Comparison of ENCODE assay signal across 8 mouse cellular contexts in the genomic region with DNA sequence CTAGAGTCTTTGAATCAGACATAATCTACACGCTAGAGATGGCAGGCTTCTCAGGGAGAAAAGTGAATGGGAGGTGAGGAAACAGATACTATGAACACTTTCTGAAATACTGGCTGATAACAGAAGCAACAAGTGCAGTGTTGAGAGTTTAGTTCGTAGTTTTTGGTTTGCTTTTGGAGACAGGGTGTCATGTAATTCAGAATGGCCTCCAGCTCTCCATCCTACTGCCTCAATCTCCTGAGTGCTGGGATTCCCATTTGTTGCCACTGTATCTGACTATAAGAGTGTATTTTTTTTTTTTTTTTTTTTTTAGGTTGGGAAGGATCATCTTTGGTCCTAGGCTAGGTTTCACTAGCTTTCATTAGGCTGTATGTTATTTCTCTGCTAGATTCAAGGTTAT. TPM values are rescaled to one million over a fixed set of nuclear protein-coding genes. Genes with fewer than 3 reads are reported as not detected.
A peak's percentile ranks its signal among the peaks of the same experiment; 100 is the strongest.
DNase-seq lines count a peak whose midpoint lies in the region; ATAC-seq and TF ChIP-seq lines count a peak whose summit lies in the region.

No protein-coding gene starts in this region.

- peaks cover 41% of the 10 kb centered on the region for H3K4me1 ChIP-seq in kidney, embryonic 16.5 days (ENCODE audit: insufficient read depth, low read length)
- peaks cover 21% of the 10 kb centered on the region for H3K4me1 ChIP-seq in embryonic facial prominence, embryonic 14.5 days (ENCODE audit: control insufficient read depth, insufficient read depth, low read length)
- H3K4me1 ChIP-seq in hindbrain, embryonic 14.5 days (replicated peaks; ENCODE audit: control insufficient read depth, insufficient read depth, low read length) = peaks cover 16% of the 10 kb centered on the region
- H3K4me1 ChIP-seq in midbrain, embryonic 14.5 days (ENCODE audit: control insufficient read depth, insufficient read depth, low read length) = peaks cover 17% of the 10 kb centered on the region; the same call in 1 of the 2 replicates

- peak overlapping the region; percentile 72 for H3K4me3 ChIP-seq in kidney, embryonic 16.5 days (ENCODE audit: low read length)
- peak overlapping the region; percentile 84 for H3K4me3 ChIP-seq in embryonic facial prominence, embryonic 14.5 days (ENCODE audit: low read depth, low read length)
- H3K4me3 ChIP-seq in hindbrain, embryonic 14.5 days (replicated peaks; ENCODE audit: low read length) = peak overlapping the region; percentile 65
- H3K4me3 ChIP-seq in midbrain, embryonic 14.5 days (replicated peaks; ENCODE audit: low read depth, low read length) = 0 out of 2 replicates have a peak overlapping the region, but pooled peaks have one; percentile 75
- H3K4me3 ChIP-seq in left cerebral cortex, adult 2 months = no peak overlapping the region

- H3K27ac ChIP-seq in kidney, embryonic 16.5 days (ENCODE audit: low read length) = peak overlapping the region; percentile 95
- peak overlapping the region; percentile 84 for H3K27ac ChIP-seq in embryonic facial prominence, embryonic 14.5 days (replicated peaks; ENCODE audit: low read depth, low read length)
- no peak overlapping the region for H3K27ac ChIP-seq in hindbrain, embryonic 14.5 days
- no peak overlapping the region for H3K27ac ChIP-seq in midbrain, embryonic 14.5 days (replicated peaks; ENCODE audit: low read depth, low read length)
- no peak overlapping the region for H3K27ac ChIP-seq in left cerebral cortex, adult 2 months

- no peak for ATAC-seq in kidney, embryonic 16.5 days (ENCODE audit: low FRiP score, low TSS enrichment)
- ATAC-seq in embryonic facial prominence, embryonic 14.5 days (ENCODE audit: low read depth) = no peak
- ATAC-seq in hindbrain, embryonic 14.5 days (ENCODE audit: low FRiP score) = no peak
- no peak for ATAC-seq in midbrain, embryonic 14.5 days (ENCODE audit: low FRiP score, low TSS enrichment)

- 78% methylated on average over 2 of the region's 2 CpGs for WGBS in kidney, embryonic 16.5 days
- whole genome bisulfite sequencing in embryonic facial prominence, embryonic 14.5 days = 57% methylated on average over 2 of the region's 2 CpGs
- WGBS in hindbrain, embryonic 14.5 days = 82% methylated on average over 2 of the region's 2 CpGs
- WGBS in midbrain, embryonic 14.5 days = 93% methylated on average over 2 of the region's 2 CpGs

- DNase-seq in kidney, postnatal 10 days = no peak
- DNase-seq in embryonic facial prominence, embryonic 14.5 days (ENCODE audit: low spot score) = no peak
- DNase-seq in hindbrain, embryonic 14.5 days (ENCODE audit: low spot score) = no peak
- DNase-seq in midbrain, embryonic 14.5 days = no peak
- no peak for DNase-seq in layer of hippocampus, postnatal 14 days (ENCODE audit: low spot score in 2 of 2)
- no peak for DNase-seq in left cerebral cortex, adult 2 months (ENCODE audit: extremely low spot score in 1 of 2, low spot score in 2 of 2)
- no peak for DNase-seq in cerebellum, postnatal 10 days

- H3K9me3 ChIP-seq in kidney, embryonic 16.5 days (ENCODE audit: low read length) = no peaks in the 10 kb centered on the region
- H3K9me3 ChIP-seq in embryonic facial prominence, embryonic 14.5 days (ENCODE audit: control insufficient read depth, low read length) = no peaks in the 10 kb centered on the region
- H3K9me3 ChIP-seq in hindbrain, embryonic 14.5 days (ENCODE audit: control insufficient read depth, low read length) = no peaks in the 10 kb centered on the region
- H3K9me3 ChIP-seq in midbrain, embryonic 14.5 days (ENCODE audit: control insufficient read depth, low read length) = no peaks in the 10 kb centered on the region

- H3K27me3 ChIP-seq in kidney, embryonic 16.5 days (ENCODE audit: insufficient read depth, low read length) = no peaks in the 10 kb centered on the region
- no peaks in the 10 kb centered on the region for H3K27me3 ChIP-seq in embryonic facial prominence, embryonic 14.5 days (replicated peaks; ENCODE audit: control insufficient read depth, insufficient read depth, low read length)
- H3K27me3 ChIP-seq in hindbrain, embryonic 14.5 days (ENCODE audit: control insufficient read depth, insufficient read depth, low read length) = no peaks in the 10 kb centered on the region
- no peaks in the 10 kb centered on the region for H3K27me3 ChIP-seq in midbrain, embryonic 14.5 days (ENCODE audit: control insufficient read depth, insufficient read depth, low read length)

- no peak for TF ChIP-seq CTCF in left cerebral cortex, adult 2 months (IDR thresholded peaks at IDR 0.05)

- H3K4me2 ChIP-seq in kidney, embryonic 16.5 days (replicated peaks; ENCODE audit: low read depth, low read length) = peak overlapping the region; percentile 79
- peak overlapping the region; percentile 73 for H3K4me2 ChIP-seq in embryonic facial prominence, embryonic 14.5 days (ENCODE audit: low read depth, low read length)
- H3K4me2 ChIP-seq in hindbrain, embryonic 14.5 days (replicated peaks) = peak overlapping the region; percentile 90
- H3K4me2 ChIP-seq in midbrain, embryonic 14.5 days (ENCODE audit: low read length) = peak overlapping the region; percentile 94

- intact Hi-C loops in left cerebral cortex, adult 2 months (cut with DNase I) = loop anchor here (5.0 to 10.0 kb wide), 2 partner anchors 96 to 333 kb away; partner anchors contain the start of genes Arfip2, Cnga4, Fam160a2 and Gm45799

- H3K9ac ChIP-seq in kidney, embryonic 16.5 days (replicated peaks; ENCODE audit: low read length) = peak overlapping the region; percentile 53; the same call in 1 of the 2 replicates
- H3K9ac ChIP-seq in embryonic facial prominence, embryonic 14.5 days (ENCODE audit: low read depth, low read length) = peak overlapping the region; percentile 32; the same call in 1 of the 2 replicates
- H3K9ac ChIP-seq in hindbrain, embryonic 14.5 days = peak overlapping the region; percentile 91; the same call in 1 of the 2 replicates
- H3K9ac ChIP-seq in midbrain, embryonic 14.5 days (replicated peaks; ENCODE audit: low read length) = no peak overlapping the region

- peaks cover 45% of the 10 kb centered on the region for H3K36me3 ChIP-seq in kidney, embryonic 16.5 days (ENCODE audit: insufficient read depth, low read length)
- H3K36me3 ChIP-seq in embryonic facial prominence, embryonic 14.5 days (ENCODE audit: control insufficient read depth, insufficient read depth, low read length) = peaks cover 50% of the 10 kb centered on the region
- H3K36me3 ChIP-seq in hindbrain, embryonic 14.5 days (replicated peaks; ENCODE audit: control insufficient read depth, insufficient read depth) = peaks cover 55% of the 10 kb centered on the region
- peaks cover 47% of the 10 kb centered on the region for H3K36me3 ChIP-seq in midbrain, embryonic 14.5 days (ENCODE audit: control insufficient read depth, insufficient read depth, low read length)

RNA-seq across cellular contexts. Expression of gene Rrp8, which starts 1.1 kb away (rescaled TPM):
- polyA plus RNA-seq in kidney, embryonic 16.5 days (2015; fragmentation: Nextera tagmentation; extraction: Ambion mirVana) = 42.9 TPM in 2 replicates
- 30.9 and 31.2 TPM in 2 replicates for polyA plus RNA-seq in embryonic facial prominence, embryonic 14.5 days (2014; fragmentation: Nextera tagmentation; extraction: Ambion mirVana)
- 21.3 and 24.1 TPM in 2 replicates for polyA plus RNA-seq in hindbrain, embryonic 14.5 days (2014; fragmentation: Nextera tagmentation; extraction: Ambion mirVana)
- polyA plus RNA-seq in midbrain, embryonic 14.5 days (2014; fragmentation: Nextera tagmentation; extraction: Ambion mirVana) = 18.6 and 24.4 TPM in 2 replicates
- total RNA-seq in layer of hippocampus, postnatal 14 days (2021) = 10 to 100 TPM; 12.5 to 14.7 TPM
- 10 to 100 TPM; 12.3 to 13.5 TPM for total RNA-seq in left cerebral cortex, adult 2 months (2021)

RNA-seq across cellular contexts. Expression of gene Ilk, which starts 1.9 kb away (rescaled TPM):
- polyA plus RNA-seq in kidney, embryonic 16.5 days (2015; fragmentation: Nextera tagmentation; extraction: Ambion mirVana) = 377 and 439 TPM in 2 replicates
- 418 and 440 TPM in 2 replicates for polyA plus RNA-seq in embryonic facial prominence, embryonic 14.5 days (2014; fragmentation: Nextera tagmentation; extraction: Ambion mirVana)
- 206 and 220 TPM in 2 replicates for polyA plus RNA-seq in hindbrain, embryonic 14.5 days (2014; fragmentation: Nextera tagmentation; extraction: Ambion mirVana)
- 166 and 199 TPM in 2 replicates for polyA plus RNA-seq in midbrain, embryonic 14.5 days (2014; fragmentation: Nextera tagmentation; extraction: Ambion mirVana)
- 100 to 1,000 TPM; 105 to 111 TPM for total RNA-seq in layer of hippocampus, postnatal 14 days (2021)
- 10 to 100 TPM; 67.4 to 73.5 TPM for total RNA-seq in left cerebral cortex, adult 2 months (2021)

RNA-seq across cellular contexts. Expression of gene Taf10, which starts 5.9 kb away (rescaled TPM):
- 107 and 121 TPM in 2 replicates for polyA plus RNA-seq in kidney, embryonic 16.5 days (2015; fragmentation: Nextera tagmentation; extraction: Ambion mirVana)
- polyA plus RNA-seq in embryonic facial prominence, embryonic 14.5 days (2014; fragmentation: Nextera tagmentation; extraction: Ambion mirVana) = 163 and 166 TPM in 2 replicates
- polyA plus RNA-seq in hindbrain, embryonic 14.5 days (2014; fragmentation: Nextera tagmentation; extraction: Ambion mirVana) = 128 and 140 TPM in 2 replicates
- polyA plus RNA-seq in midbrain, embryonic 14.5 days (2014; fragmentation: Nextera tagmentation; extraction: Ambion mirVana) = 131 and 152 TPM in 2 replicates
- 100 to 1,000 TPM; 137 to 150 TPM for total RNA-seq in layer of hippocampus, postnatal 14 days (2021)
- 100 to 1,000 TPM; 110 to 111 TPM for total RNA-seq in left cerebral cortex, adult 2 months (2021)

RNA-seq across cellular contexts. Expression of gene Tpp1, which starts 13.7 kb away (rescaled TPM):
- polyA plus RNA-seq in kidney, embryonic 16.5 days (2015; fragmentation: Nextera tagmentation; extraction: Ambion mirVana) = 120 and 123 TPM in 2 replicates
- polyA plus RNA-seq in embryonic facial prominence, embryonic 14.5 days (2014; fragmentation: Nextera tagmentation; extraction: Ambion mirVana) = 79.6 and 80.6 TPM in 2 replicates
- polyA plus RNA-seq in hindbrain, embryonic 14.5 days (2014; fragmentation: Nextera tagmentation; extraction: Ambion mirVana) = 48.2 and 51.6 TPM in 2 replicates
- 22.5 and 49.5 TPM in 2 replicates for polyA plus RNA-seq in midbrain, embryonic 14.5 days (2014; fragmentation: Nextera tagmentation; extraction: Ambion mirVana)
- 10 to 100 TPM; 54.0 to 54.2 TPM for total RNA-seq in layer of hippocampus, postnatal 14 days (2021)
- total RNA-seq in left cerebral cortex, adult 2 months (2021) = 10 to 100 TPM; 68.2 to 68.4 TPM

RNA-seq across cellular contexts. Expression of gene Dchs1, which starts 49.2 kb away (rescaled TPM):
- polyA plus RNA-seq in kidney, embryonic 16.5 days (2015; fragmentation: Nextera tagmentation; extraction: Ambion mirVana) = 10.4 and 10.5 TPM in 2 replicates
- 21.2 and 24.1 TPM in 2 replicates for polyA plus RNA-seq in embryonic facial prominence, embryonic 14.5 days (2014; fragmentation: Nextera tagmentation; extraction: Ambion mirVana)
- 21.1 and 23.2 TPM in 2 replicates for polyA plus RNA-seq in hindbrain, embryonic 14.5 days (2014; fragmentation: Nextera tagmentation; extraction: Ambion mirVana)
- polyA plus RNA-seq in midbrain, embryonic 14.5 days (2014; fragmentation: Nextera tagmentation; extraction: Ambion mirVana) = 22.4 and 26.1 TPM in 2 replicates
- total RNA-seq in layer of hippocampus, postnatal 14 days (2021) = 10 to 100 TPM; 26.9 to 30.3 TPM
- total RNA-seq in left cerebral cortex, adult 2 months (2021) = 10 to 100 TPM; 10.1 to 10.9 TPM

Comparison
In these comparisons a context has a peak if more than half of its experiments do, and no peak if none do; other contexts are left out.
1. H3K27ac ChIP-seq: peak in kidney, embryonic 16.5 days (single experiment) and embryonic facial prominence, embryonic 14.5 days (single experiment); none in hindbrain, embryonic 14.5 days (single experiment), midbrain, embryonic 14.5 days (single experiment) and left cerebral cortex, adult 2 months (single experiment).
2. Peak in every context shown above with its lines, with median percentiles within 50 percentile points of each other: H3K4me2 ChIP-seq.